Mouse (Mus musculus) kidney, embryonic 14.5 days (tissue): Measurements from ENCODE around the gene Hoxb5. TPM values are rescaled to one million over a fixed set of nuclear protein-coding genes. Genes with fewer than 3 reads are reported as not detected.

Experiments used
- ATAC-seq: fragments of 200-750 bp; cut with Nextera tagmentation; 2 replicates; pipeline ENCODE4 v1.8.0; 2017; ENCODE audit warnings: moderate number of reproducible peaks, mild to moderate bottlenecking, moderate TSS enrichment, moderate library complexity; ENCODE audit not compliant: low FRiP score, low TSS enrichment
- H3K27ac ChIP-seq: fragments of 300-500 bp; sonication (generic); 2 replicates; pipeline ENCODE4 v1.5.1; 2014; ENCODE audit warnings: low read depth, mild to moderate bottlenecking, low read length, moderate library complexity, mixed read lengths
- H3K27me3 ChIP-seq: fragments of 300-500 bp; sonication (generic); 2 replicates; pipeline ENCODE4 v1.6.1; 2014; ENCODE audit warnings: mild to moderate bottlenecking, low read length; ENCODE audit not compliant: control insufficient read depth, insufficient read depth
- H3K36me3 ChIP-seq: fragments of 300-500 bp; sonication (generic); 2 replicates; pipeline ENCODE4 v1.6.1; 2014; ENCODE audit warnings: low read length, mixed read lengths; ENCODE audit not compliant: control insufficient read depth, insufficient read depth
- H3K4me1 ChIP-seq: fragments of 300-500 bp; sonication (generic); 2 replicates; pipeline ENCODE4 v1.6.1; 2014; ENCODE audit warnings: low read length, mixed read lengths; ENCODE audit not compliant: control insufficient read depth, insufficient read depth
- H3K4me2 ChIP-seq: fragments of 300-500 bp; sonication (generic); replicated peaks from 2 replicates; pipeline ENCODE4 v1.6.1; 2014; ENCODE audit warnings: low read depth, mild to moderate bottlenecking, low read length
- H3K4me3 ChIP-seq: fragments of 300-500 bp; sonication (generic); 2 replicates; pipeline ENCODE4 v1.5.1; 2014; ENCODE audit warnings: mild to moderate bottlenecking, low read length
- H3K9ac ChIP-seq: fragments of 300-500 bp; sonication (generic); 2 replicates; pipeline ENCODE4 v1.6.1; 2014; ENCODE audit warnings: low read depth, mild to moderate bottlenecking, low read length, moderate library complexity
- H3K9me3 ChIP-seq: fragments of 300-500 bp; sonication (generic); 2 replicates; pipeline ENCODE4 v1.6.1; 2016; ENCODE audit warnings: low read length; ENCODE audit not compliant: control insufficient read depth
- WGBS: fragments of 180-500 bp; shearing (Covaris S2); extraction: QIAGEN DNeasy Blood & Tissue Kit; methylation state at CpG from one replicate; pipeline ENCODE4 v1.1.7; 2014; 5-methylcytosine and 5-hydroxymethylcytosine counted together
- polyA plus RNA-seq: library from polyadenylated mRNA; unstranded; fragments of >200 nt; fragmentation: Nextera tagmentation; extraction: Ambion mirVana; gene quantifications from 2 replicates; pipeline ENCODE4 v1.2.1, GENCODE M21; 2014

Hoxb5 gene
- polyA plus RNA-seq, 1 experiment from 2014 or later = 24.3 TPM

DNA sequence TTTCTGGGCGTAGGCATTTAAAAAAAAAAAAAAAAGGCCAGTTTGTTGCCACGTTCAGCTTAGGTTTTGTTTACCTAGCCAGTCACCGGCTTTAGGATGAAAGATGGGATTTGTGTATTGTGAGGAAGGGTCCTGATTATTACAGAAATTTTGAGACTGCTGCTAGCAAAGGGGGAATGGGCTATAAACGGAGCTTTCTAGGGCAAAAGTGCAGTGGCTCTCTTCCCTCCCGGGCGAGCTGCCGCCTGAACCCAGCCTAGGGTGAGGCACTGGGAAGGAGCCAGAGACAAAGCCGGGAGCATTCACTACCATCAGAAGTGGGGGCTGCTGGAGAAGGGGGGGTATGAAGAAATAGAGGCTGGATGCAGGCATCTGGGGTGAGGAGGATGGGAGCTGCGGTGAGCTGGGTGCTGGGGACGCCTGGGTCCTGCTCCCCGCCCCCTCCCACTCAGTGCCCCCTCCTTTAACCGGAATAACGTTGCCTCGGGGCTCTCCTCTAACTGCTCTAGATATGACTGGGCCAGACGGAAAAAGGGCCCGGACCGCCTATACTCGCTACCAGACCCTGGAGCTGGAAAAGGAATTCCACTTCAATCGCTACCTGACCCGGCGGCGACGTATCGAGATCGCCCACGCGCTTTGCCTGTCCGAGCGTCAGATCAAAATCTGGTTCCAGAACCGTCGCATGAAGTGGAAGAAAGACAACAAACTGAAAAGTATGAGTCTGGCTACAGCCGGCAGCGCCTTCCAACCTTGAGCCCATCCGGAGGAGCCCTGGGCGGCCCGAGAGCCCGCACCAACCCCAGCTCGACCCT, 1.5 kb downstream of the Hoxb5 start:
- H3K27me3 ChIP-seq = no peaks in the 10 kb centered on the region
- peaks cover 41% of the 10 kb centered on the region for H3K36me3 ChIP-seq
- peak overlapping the region; percentile 99 for H3K9ac ChIP-seq
- 10% methylated on average over 38 of the region's 38 CpGs for WGBS
- no peaks in the 10 kb centered on the region for H3K9me3 ChIP-seq
- H3K4me2 ChIP-seq = peak overlapping the region; percentile 95
- H3K27ac ChIP-seq = peak overlapping the region; percentile 100
- H3K4me1 ChIP-seq = peaks cover 58% of the 10 kb centered on the region
- peak overlapping the region; percentile 53 for H3K4me3 ChIP-seq
- ATAC-seq = no peak

- peak overlapping the region; percentile 53 for H3K4me3 ChIP-seq
- H3K9ac ChIP-seq = peak overlapping the region; percentile 99
- no peaks in the 10 kb centered on the region for H3K27me3 ChIP-seq
- H3K9me3 ChIP-seq = no peaks in the 10 kb centered on the region
- 19% methylated on average over 6 of the region's 6 CpGs for WGBS
- H3K36me3 ChIP-seq = peaks cover 38% of the 10 kb centered on the region
- ATAC-seq = no peak
- peak overlapping the region; percentile 95 for H3K4me2 ChIP-seq
- H3K27ac ChIP-seq = peak overlapping the region; percentile 100
- peaks cover 51% of the 10 kb centered on the region for H3K4me1 ChIP-seq
Measured at GRCm38 (mm10) chr11:96305505-96306182, 2.5 kb downstream of the Hoxb5 start.

DNA sequence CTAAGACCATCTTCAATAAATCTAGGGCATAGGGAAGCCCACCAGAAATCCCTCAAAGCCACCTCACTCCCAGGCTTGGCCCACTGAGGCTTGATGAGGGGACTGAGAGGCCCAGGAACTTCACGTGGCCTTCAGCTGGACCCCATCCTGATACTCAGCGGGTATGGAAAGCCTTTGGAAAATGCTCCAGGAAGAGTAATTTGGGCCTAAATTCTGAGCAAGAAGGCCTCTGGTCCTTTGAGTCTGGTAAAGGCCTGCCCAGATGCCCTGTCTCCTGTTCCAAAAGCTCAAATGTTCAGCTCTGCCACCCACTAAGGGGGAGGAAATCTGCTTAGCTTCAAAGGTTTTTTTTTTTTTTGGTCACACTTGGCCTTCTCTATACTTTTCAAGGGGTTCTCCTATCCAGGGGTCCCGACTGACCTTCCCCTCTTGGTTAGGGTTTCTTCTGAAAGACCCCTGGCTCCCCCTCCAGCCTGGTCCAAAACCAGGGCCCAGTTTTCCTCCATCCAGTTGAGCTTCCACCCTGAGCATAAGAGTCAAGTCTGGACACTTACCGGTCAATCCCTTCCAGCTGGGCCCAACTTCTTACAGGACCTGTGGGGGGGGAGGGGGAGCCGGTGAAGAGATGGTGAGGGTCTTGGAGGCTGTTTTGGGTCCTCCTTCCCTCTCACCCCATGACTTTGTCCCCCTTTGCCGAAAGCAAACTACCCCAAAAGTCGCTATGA, 3.2 kb downstream of the Hoxb5 start:
- peak overlapping the region; percentile 95 for H3K4me2 ChIP-seq
- peak overlapping the region; percentile 100 for H3K27ac ChIP-seq
- whole genome bisulfite sequencing = 7% methylated on average over 7 of the region's 7 CpGs
- ATAC-seq = peak; percentile 29; the same call in 1 of the 2 replicates
- peak overlapping the region; percentile 99 for H3K9ac ChIP-seq
- H3K4me1 ChIP-seq = peaks cover 46% of the 10 kb centered on the region
- H3K36me3 ChIP-seq = peaks cover 31% of the 10 kb centered on the region
- no peaks in the 10 kb centered on the region for H3K9me3 ChIP-seq
- peak overlapping the region; percentile 53 for H3K4me3 ChIP-seq
- no peaks in the 10 kb centered on the region for H3K27me3 ChIP-seq

DNA sequence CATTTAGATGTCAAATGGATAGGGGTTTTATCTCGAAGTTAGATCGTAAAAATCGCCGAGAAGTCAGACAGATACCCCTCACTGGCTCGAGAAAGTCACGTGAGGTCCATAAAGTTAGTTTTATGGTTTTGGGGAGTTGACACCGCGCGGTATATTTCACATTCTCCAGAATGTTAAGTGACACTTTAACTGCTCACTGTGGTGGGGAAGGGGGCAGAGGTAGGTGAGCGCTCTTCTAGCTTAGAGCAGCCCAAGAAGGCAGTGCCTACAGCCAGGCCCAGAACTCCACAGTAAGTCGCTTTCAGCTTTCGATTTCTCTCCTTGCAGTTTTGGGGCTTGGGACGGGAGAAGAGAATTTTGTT, 3.8 kb downstream of the Hoxb5 start:
- WGBS = 4% methylated on average over 13 of the region's 13 CpGs
- Histone ChIP-seq H3K9ac (peak overlapping the region; percentile 99), H3K4me2 (peak overlapping the region; percentile 95), H3K27me3 (no peaks in the 10 kb centered on the region), H3K9me3 (no peaks in the 10 kb centered on the region), H3K4me3 (peak overlapping the region; percentile 53), H3K36me3 (peaks cover 26% of the 10 kb centered on the region), H3K4me1 (peaks cover 43% of the 10 kb centered on the region), H3K27ac (peak overlapping the region; percentile 100)
- ATAC-seq = peak; percentile 88

GRCm38 (mm10) chr11:96308763-96309162, 5.6 kb downstream of the Hoxb5 start:
- 8% methylated on average over 4 of the region's 4 CpGs for WGBS
- peak overlapping the region; percentile 95 for H3K4me2 ChIP-seq
- peak overlapping the region; percentile 100 for H3K27ac ChIP-seq
- H3K27me3 ChIP-seq = no peaks in the 10 kb centered on the region
- H3K4me3 ChIP-seq = peak overlapping the region; percentile 53
- H3K36me3 ChIP-seq = peaks cover 16% of the 10 kb centered on the region
- ATAC-seq = no peak
- peaks cover 46% of the 10 kb centered on the region for H3K4me1 ChIP-seq
- H3K9ac ChIP-seq = peak overlapping the region; percentile 99
- no peaks in the 10 kb centered on the region for H3K9me3 ChIP-seq

GRCm38 (mm10) chr11:96309288-96309687, 6.2 kb downstream of the Hoxb5 start:
- Histone ChIP-seq H3K4me1 (peaks cover 45% of the 10 kb centered on the region), H3K4me3 (peak overlapping the region; percentile 53), H3K27ac (peak overlapping the region; percentile 100), H3K36me3 (peaks cover 15% of the 10 kb centered on the region), H3K27me3 (no peaks in the 10 kb centered on the region), H3K9me3 (no peaks in the 10 kb centered on the region), H3K4me2 (peak overlapping the region; percentile 95), H3K9ac (peak overlapping the region; percentile 99)
- ATAC-seq = peak; percentile 17; the same call in 1 of the 2 replicates
- WGBS = 2% methylated on average over 4 of the region's 4 CpGs

GRCm38 (mm10) chr11:96310183-96310938, 7.2 kb downstream of the Hoxb5 start:
- no peaks in the 10 kb centered on the region for H3K9me3 ChIP-seq
- H3K4me1 ChIP-seq = peaks cover 40% of the 10 kb centered on the region
- peak overlapping the region; percentile 99 for H3K9ac ChIP-seq
- peaks cover 8% of the 10 kb centered on the region for H3K36me3 ChIP-seq
- no peak for ATAC-seq
- H3K4me2 ChIP-seq = peak overlapping the region; percentile 95
- 6% methylated on average over 20 of the region's 20 CpGs for WGBS
- H3K4me3 ChIP-seq = peak overlapping the region; percentile 53
- H3K27me3 ChIP-seq = no peaks in the 10 kb centered on the region
- H3K27ac ChIP-seq = peak overlapping the region; percentile 100

GRCm38 (mm10) chr11:96311097-96311496, 8.0 kb downstream of the Hoxb5 start:
- Histone ChIP-seq H3K9me3 (no peaks in the 10 kb centered on the region), H3K4me3 (peak overlapping the region; percentile 53), H3K4me1 (peaks cover 40% of the 10 kb centered on the region), H3K27me3 (no peaks in the 10 kb centered on the region), H3K9ac (peak overlapping the region; percentile 99), H3K36me3 (peaks cover 1% of the 10 kb centered on the region; the same call in 1 of the 2 replicates), H3K4me2 (peak overlapping the region; percentile 95), H3K27ac (peak overlapping the region; percentile 100)
- 9% methylated on average over 6 of the region's 6 CpGs for WGBS
- no peak for ATAC-seq
